Mouse (Mus musculus): ENCODE measurements around the gene Muc3a. TPM values are rescaled to one million over a fixed set of nuclear protein-coding genes. Genes with fewer than 3 reads are reported as not detected.

Muc3a gene
- under 1 TPM; 0.32 to 0.33 TPM for total RNA-seq (2021)

DNA sequence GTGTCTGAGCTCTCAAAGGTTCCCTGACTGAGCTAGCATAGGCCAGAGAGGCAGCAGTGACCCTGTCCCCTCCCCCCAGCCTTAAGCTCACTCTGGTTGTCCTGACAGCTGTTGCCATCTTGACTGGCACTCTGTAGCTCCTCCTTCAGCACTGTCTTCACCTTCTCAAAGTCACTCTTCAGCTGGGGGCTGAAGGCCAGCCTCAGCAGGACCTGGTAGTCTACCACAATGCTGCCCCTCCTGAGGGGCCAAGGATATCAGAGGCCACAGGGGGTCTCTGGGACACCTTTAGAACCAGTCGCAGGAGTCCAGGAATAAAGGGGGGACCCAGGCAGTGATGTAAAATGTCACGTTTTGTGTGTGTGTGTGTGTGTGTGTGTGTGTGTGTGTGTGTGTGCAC lies at the start of gene Muc3a:
Muc3a (minus strand) TSS at position 101 of the 400 bp plus-strand sequence.
- DNase-seq: no peak

- peak; percentile 12 for DNase-seq
Measured at GRCm38 (mm10) chr5:137211114-137211829, 917 bp downstream of the Muc3a start.

DNA sequence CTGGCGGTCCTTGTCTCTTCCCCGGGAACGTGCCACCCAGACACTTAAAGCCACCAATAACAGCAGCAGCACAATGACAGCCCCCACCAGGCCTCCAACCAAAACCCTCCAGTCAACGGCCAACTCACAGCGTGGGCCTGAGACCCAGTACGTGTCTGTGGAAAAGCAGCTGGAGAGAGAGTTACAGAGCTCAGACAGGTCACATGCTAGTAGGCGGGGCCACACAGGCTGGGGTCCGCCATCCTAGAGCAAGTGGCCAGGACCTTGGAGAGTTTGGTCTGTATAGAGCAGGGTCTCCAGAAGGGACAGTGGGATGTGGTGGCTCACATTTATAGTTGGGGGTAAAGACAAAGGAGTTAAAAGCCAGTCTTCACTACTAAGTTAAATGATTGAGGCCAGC lies 1.5 kb downstream of the Muc3a start:
- no peak for DNase-seq

- DNase-seq: no peak
Measured at GRCm38 (mm10) chr5:137205301-137205700, 6.9 kb downstream of the Muc3a start.

GRCm38 (mm10) chr5:137194488-137195120 lies 17.6 kb downstream of the Muc3a start:
- DNase-seq: no peak

GRCm38 (mm10) chr5:137193279-137193952 lies 18.8 kb downstream of the Muc3a start:
- no peak for DNase-seq

DNA sequence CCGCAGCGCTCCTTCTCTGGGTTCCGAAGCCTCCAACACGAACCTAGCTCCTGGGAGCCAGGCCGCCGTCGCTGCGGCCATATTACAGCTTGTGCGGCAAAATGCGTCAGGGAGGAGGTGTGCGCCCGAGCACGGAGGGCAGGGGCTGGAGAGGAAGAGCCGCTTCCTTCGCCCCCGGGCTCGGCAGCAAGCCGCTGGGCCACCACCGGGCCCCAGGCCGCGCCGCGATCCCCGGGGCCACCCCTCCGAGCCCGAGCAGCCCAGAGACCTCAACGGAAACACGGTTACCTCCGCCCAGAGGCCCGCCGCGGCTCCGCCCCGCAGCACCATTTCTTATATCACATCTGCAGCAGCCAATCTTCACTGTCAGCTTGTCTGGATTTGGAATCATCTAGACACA lies 22.9 kb downstream of the Muc3a start:
- no peak for DNase-seq

GRCm38 (mm10) chr5:137185362-137185761 lies 26.8 kb downstream of the Muc3a start:
- DNase-seq: no peak

- no peak for DNase-seq
Measured at GRCm38 (mm10) chr5:137179646-137180374, 32.4 kb downstream of the Muc3a start.

- DNase-seq: no peak
Measured at GRCm38 (mm10) chr5:137173967-137174366, 38.2 kb downstream of the Muc3a start.

- DNase-seq: no peak
Measured at GRCm38 (mm10) chr5:137172591-137172990, 39.6 kb downstream of the Muc3a start.

GRCm38 (mm10) chr5:137171478-137171877 lies 40.7 kb downstream of the Muc3a start:
- DNase-seq: no peak

- DNase-seq: no peak
Measured at GRCm38 (mm10) chr5:137170836-137171380, 41.3 kb downstream of the Muc3a start.

DNA sequence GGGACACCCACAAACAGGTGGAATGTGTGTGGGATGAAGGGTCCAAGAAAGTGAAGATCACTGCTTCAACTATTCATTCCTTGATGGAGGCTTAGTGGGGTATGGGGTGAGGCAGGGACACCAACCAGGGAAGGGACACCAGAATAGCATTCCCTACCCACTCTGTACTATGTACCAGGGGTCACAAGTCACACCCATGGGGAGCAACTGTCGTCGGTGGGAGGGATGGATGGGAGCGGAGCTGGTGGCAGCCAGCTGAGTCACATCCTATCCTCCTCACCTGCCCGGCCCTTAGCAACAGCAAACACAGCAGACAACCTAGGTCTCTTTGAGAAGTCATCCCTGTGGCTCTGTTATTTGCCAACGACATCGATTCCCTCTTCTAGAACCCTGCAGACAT lies 44.6 kb downstream of the Muc3a start:
- no peak for DNase-seq

DNA sequence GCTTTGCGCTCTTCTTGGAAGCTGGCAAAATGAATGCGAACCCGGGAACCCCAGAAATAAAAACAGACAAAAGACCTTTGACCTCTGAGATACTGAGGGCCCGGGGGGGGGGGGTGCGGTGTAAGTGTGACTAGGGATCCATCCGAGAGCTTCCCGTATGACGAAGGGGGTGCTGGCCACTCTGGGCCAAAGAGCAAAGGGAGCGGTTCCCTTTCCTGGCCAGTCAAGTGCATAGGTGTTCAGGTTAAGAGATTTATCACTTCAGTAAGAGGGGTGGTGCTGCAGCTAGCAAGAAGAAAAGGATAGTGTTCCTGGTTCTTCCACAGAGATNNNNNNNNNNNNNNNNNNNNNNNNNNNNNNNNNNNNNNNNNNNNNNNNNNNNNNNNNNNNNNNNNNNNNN lies 46.2 kb downstream of the Muc3a start:
- no peak for DNase-seq

DNA sequence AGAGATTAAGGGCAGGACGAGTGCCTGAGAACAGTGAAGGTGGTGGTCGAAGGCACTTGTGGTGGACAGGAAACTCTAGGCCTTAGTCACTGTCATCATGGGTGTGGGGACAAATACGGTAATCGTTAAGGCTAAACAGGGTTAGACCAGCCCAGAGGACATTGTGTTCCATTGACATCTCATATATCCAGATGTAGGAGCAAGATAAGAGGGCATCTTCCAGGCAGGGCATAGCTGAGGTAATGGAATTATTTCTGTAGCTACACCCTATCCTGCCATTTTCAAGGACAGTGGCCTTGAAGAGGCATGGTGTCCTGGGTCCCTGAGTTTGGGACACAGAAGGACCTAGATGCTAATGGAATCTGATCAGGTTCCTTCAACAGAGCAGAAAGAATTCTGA lies 50.3 kb downstream of the Muc3a start:
- DNase-seq: no peak

GRCm38 (mm10) chr5:137159461-137159860 lies 52.7 kb downstream of the Muc3a start:
- DNase-seq: peak; percentile 58

Other genes with a start within 250 kb of the Muc3a start
- 1 to 10 TPM; 4.7 to 6.8 TPM for gene Cldn15, start 245.8 kb downstream of the Muc3a start, total RNA-seq (2021)
- 10 to 100 TPM; 46.9 to 51.8 TPM for gene Plod3, start 225.4 kb downstream of the Muc3a start, total RNA-seq (2021)
- 10 to 100 TPM; 48.6 to 53.2 TPM for gene Znhit1, start 224.4 kb downstream of the Muc3a start, total RNA-seq (2021)
- not detected for gene Vgf, start 186.0 kb downstream of the Muc3a start, total RNA-seq (2021)
- gene Ap1s1, start 166.3 kb downstream of the Muc3a start, total RNA-seq (2021): 10 to 100 TPM; 70.9 to 82.3 TPM
- 10 to 100 TPM; 13.4 to 14.0 TPM for gene Serpine1, start 140.1 kb downstream of the Muc3a start, total RNA-seq (2021)
- 10 to 100 TPM; 15.7 to 15.9 TPM for gene Trim56, start 96.2 kb downstream of the Muc3a start, total RNA-seq (2021)
- not detected for gene Muc3, start 63.1 kb downstream of the Muc3a start, total RNA-seq (2021)
- 1 to 10 TPM; 3.9 to 4.3 TPM for gene Ache, start 75.1 kb upstream of the Muc3a start, total RNA-seq (2021)
- 1 to 10 TPM; 7.5 to 8.0 TPM for gene Ufsp1, start 82.2 kb upstream of the Muc3a start, total RNA-seq (2021)
- 100 to 1,000 TPM; 108 to 119 TPM for gene Srrt, start 95.3 kb upstream of the Muc3a start, total RNA-seq (2021)
- gene Trip6, start 102.0 kb upstream of the Muc3a start, total RNA-seq (2021): 10 to 100 TPM; 32.5 to 36.0 TPM
- 1 to 10 TPM; 5.0 to 5.5 TPM for gene Slc12a9, start 121.2 kb upstream of the Muc3a start, total RNA-seq (2021)
- 100 to 1,000 TPM; 102 to 108 TPM for gene Ephb4, start 137.7 kb upstream of the Muc3a start, total RNA-seq (2021)

All from heart, postnatal 4 days (tissue).